Mouse (Mus musculus): ENCODE data around the gene Fscn2. TPM values are rescaled to one million over a fixed set of nuclear protein-coding genes. Genes with fewer than 3 reads are reported as not detected.

Gene Fscn2
- polyA plus RNA-seq, 2 experiments: 0.36 to 0.88 TPM

DNA sequence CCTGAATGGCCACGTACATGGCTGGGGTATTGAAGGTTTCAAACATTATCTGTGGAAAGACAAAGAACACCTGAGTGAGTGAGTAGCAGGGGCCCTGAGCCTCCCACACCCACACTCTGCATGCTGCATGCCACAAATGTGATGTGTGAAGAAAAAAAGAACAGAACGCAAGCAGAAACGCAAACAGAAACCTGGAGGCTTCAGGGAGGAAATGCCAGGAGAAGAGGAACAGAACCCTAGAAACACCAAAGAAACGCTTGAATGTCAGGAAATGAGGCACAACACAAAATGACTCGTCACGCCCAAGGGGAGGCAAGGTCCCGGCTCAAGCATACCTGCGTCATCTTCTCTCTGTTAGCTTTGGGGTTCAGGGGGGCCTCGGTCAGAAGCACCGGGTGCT is 14.0 kb upstream of the Fscn2 start:
- Histone ChIP-seq H3K4me1 (ENCODE audit: control insufficient read depth, insufficient read depth, low read length) (peaks cover 14% of the 10 kb centered on the region), H3K27ac (replicated peaks; ENCODE audit: low read depth, low read length) (0 out of 2 replicates have a peak overlapping the region, but pooled peaks have one; percentile 41), H3K27me3 (ENCODE audit: control insufficient read depth, insufficient read depth, low read length) (no peaks in the 10 kb centered on the region), H3K36me3 (ENCODE audit: control insufficient read depth, insufficient read depth, low read length) (peaks cover 22% of the 10 kb centered on the region), H3K9me3 (ENCODE audit: control insufficient read depth, low read length) (no peaks in the 10 kb centered on the region), H3K4me3 (replicated peaks; ENCODE audit: low read length) (peak overlapping the region; percentile 100), H3K9ac (ENCODE audit: low read depth, low read length, severe bottlenecking) (peak overlapping the region; percentile 100), H3K4me2 (replicated peaks; ENCODE audit: low read depth, low read length, severe bottlenecking) (peak overlapping the region; percentile 82)
- no peak for TF ChIP-seq POLR2A (IDR thresholded peaks at IDR 0.05; ENCODE audit: borderline replicate concordance, extremely low read depth, insufficient read depth, insufficient read length)
- 4% methylated on average over 8 of the region's 10 CpGs for WGBS
- no peak for DNase-seq (ENCODE audit: low spot score)
- ATAC-seq (ENCODE audit: low FRiP score, low read depth): no peak

DNA sequence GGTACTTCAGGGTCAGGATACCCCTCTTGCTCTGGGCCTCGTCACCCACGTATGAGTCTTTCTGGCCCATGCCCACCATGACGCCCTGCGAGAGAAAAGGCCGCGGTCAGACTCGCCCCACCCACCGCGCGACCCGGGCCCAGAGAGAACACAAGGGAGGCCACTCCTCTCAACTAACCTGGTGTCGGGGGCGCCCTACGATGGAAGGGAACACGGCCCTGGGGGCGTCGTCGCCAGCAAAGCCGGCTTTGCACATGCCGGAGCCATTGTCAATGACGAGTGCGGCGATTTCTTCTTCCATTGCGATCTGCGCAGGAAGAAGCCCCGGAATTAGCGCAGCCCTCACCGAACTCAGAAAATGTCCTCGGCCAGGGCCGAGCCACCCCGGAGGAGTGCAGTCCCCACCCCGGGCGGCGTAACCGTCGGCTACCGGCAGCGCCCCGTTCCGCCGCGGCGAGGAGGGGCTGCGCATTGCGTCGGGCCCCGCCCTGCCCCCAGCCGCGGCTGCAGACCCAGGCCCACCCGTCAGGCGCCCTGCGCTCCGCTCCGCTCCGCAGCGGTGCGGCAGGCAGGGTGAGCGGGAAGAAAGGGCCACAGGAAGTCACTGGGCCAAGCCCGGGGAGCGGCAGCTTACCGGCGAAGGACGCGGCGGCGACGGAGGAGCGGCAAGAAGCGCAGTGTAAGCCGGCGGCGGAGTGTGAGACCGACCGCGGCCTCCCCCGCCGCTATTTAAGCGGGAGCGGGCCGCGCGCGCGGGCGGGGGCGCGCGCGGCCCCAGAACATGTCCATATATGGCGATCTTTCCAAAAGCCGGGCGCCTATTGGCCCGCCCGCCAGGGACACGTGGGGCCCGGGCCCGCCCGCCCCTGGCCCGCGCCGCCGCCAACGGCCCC is 13.3 kb upstream of the Fscn2 start, which contains the start of gene Actg1:
Gene Actg1, minus strand, starts transcription at position 752 of the 893 bp plus-strand sequence.
- peak within 1 kb of the TSS; percentile 100 for H3K9ac ChIP-seq (ENCODE audit: low read depth, low read length, severe bottlenecking)
- no peaks in the 10 kb centered on the region for H3K27me3 ChIP-seq (ENCODE audit: control insufficient read depth, insufficient read depth, low read length)
- WGBS: 8% methylated on average over 55 of the region's 103 CpGs
- DNase-seq (ENCODE audit: low spot score): peak; percentile 92
- ATAC-seq (ENCODE audit: low FRiP score, low read depth): peak; percentile 79
- H3K9me3 ChIP-seq (ENCODE audit: control insufficient read depth, low read length): no peaks in the 10 kb centered on the region
- TF ChIP-seq POLR2A (IDR thresholded peaks at IDR 0.05; ENCODE audit: borderline replicate concordance, extremely low read depth, insufficient read depth, insufficient read length): peak; percentile 88; the same call in 1 of the 2 replicates
- peaks cover 22% of the 10 kb centered on the region for H3K36me3 ChIP-seq (ENCODE audit: control insufficient read depth, insufficient read depth, low read length)
- peaks cover 20% of the 10 kb centered on the region for H3K4me1 ChIP-seq (ENCODE audit: control insufficient read depth, insufficient read depth, low read length)
- H3K4me3 ChIP-seq (replicated peaks; ENCODE audit: low read length): peak within 1 kb of the TSS; percentile 100
- H3K27ac ChIP-seq (replicated peaks; ENCODE audit: low read depth, low read length): peak within 1 kb of the TSS; percentile 98
- H3K4me2 ChIP-seq (replicated peaks; ENCODE audit: low read depth, low read length, severe bottlenecking): peak within 1 kb of the TSS; percentile 93

DNA sequence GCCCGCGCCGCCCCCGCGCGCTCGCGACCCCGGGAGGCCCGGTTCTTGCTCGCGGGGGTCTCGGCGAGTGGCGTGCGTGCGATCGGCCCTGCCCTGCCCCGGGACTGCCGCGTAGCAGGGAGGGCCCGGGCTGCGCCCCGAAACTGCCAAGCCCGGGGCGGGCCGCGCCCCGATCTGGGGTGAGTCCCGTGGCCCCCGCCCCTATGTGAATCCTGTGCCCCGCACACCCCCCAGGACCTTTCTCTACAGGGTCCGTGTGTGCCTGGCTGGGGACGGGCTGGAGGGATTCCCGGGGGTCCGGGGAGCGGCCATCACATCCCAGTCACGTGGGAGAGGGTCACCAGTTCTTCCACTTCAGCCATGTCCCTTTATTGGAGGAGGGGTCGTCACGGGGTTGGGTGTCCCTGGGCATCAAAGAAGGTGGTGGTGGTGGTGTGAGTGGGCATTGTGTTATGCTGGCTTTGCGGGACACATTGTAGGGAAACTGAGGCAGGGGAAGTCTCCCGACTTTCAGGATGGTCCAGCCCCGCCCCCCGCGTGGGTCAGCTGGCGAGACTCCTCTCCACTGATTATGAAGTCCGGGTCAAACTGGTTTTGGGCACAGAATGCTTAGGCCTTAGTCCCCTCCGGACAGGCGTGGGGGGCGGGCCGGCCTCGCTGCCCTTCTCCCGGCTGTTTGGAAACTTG is 12.5 kb upstream of the Fscn2 start:
- peak overlapping the region; percentile 98 for H3K27ac ChIP-seq (replicated peaks; ENCODE audit: low read depth, low read length)
- 3% methylated on average over 18 of the region's 53 CpGs for WGBS
- H3K4me3 ChIP-seq (replicated peaks; ENCODE audit: low read length): peak overlapping the region; percentile 100
- DNase-seq (ENCODE audit: low spot score) (peak; percentile 45), ATAC-seq (ENCODE audit: low FRiP score, low read depth) (peak; percentile 16; the same call in 1 of the 2 replicates)
- H3K4me1 ChIP-seq (ENCODE audit: control insufficient read depth, insufficient read depth, low read length): peaks cover 23% of the 10 kb centered on the region
- peaks cover 22% of the 10 kb centered on the region for H3K36me3 ChIP-seq (ENCODE audit: control insufficient read depth, insufficient read depth, low read length)
- peak overlapping the region; percentile 100 for H3K9ac ChIP-seq (ENCODE audit: low read depth, low read length, severe bottlenecking)
- H3K4me2 ChIP-seq (replicated peaks; ENCODE audit: low read depth, low read length, severe bottlenecking): peak overlapping the region; percentile 93
- H3K27me3 ChIP-seq (ENCODE audit: control insufficient read depth, insufficient read depth, low read length): no peaks in the 10 kb centered on the region
- no peaks in the 10 kb centered on the region for H3K9me3 ChIP-seq (ENCODE audit: control insufficient read depth, low read length)
- 0 out of 2 replicates have a peak, but pooled peaks have one; percentile 34 for TF ChIP-seq POLR2A (IDR thresholded peaks at IDR 0.05; ENCODE audit: borderline replicate concordance, extremely low read depth, insufficient read depth, insufficient read length)

DNA sequence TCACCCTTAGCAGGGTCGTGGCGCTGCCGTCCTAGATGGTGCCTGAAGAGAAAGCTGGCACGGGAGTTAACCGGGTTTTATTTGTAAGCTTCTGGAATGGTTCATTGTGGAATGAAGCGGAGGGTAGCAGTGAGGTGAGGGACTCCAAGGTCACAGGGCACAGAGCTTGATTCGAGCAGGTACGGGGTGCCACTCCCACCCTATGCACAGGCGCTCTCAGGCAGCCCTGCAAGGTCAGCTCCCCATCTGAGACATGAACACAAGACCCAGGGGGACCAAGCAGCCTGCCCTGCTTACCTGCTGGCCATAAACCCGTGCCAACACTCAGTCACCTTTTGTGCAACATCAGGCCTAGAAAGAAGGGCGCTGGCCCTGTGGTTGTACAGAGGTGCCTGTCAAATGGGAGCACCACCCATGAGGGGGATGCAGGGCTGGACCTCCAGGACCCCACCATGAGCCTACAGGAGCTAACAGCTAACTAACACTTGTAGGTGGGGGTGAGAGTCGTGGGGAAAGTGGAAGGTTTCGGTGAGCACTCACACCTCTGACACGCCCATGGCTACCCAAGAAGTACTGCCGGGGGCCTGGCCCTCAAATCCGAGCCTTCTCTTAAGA is 11.9 kb upstream of the Fscn2 start:
- Histone ChIP-seq H3K36me3 (ENCODE audit: control insufficient read depth, insufficient read depth, low read length) (peaks cover 22% of the 10 kb centered on the region), H3K4me3 (replicated peaks; ENCODE audit: low read length) (peak overlapping the region; percentile 100), H3K9me3 (ENCODE audit: control insufficient read depth, low read length) (no peaks in the 10 kb centered on the region), H3K27me3 (ENCODE audit: control insufficient read depth, insufficient read depth, low read length) (no peaks in the 10 kb centered on the region), H3K4me2 (replicated peaks; ENCODE audit: low read depth, low read length, severe bottlenecking) (peak overlapping the region; percentile 93), H3K27ac (replicated peaks; ENCODE audit: low read depth, low read length) (peak overlapping the region; percentile 98), H3K9ac (ENCODE audit: low read depth, low read length, severe bottlenecking) (peak overlapping the region; percentile 100), H3K4me1 (ENCODE audit: control insufficient read depth, insufficient read depth, low read length) (peaks cover 23% of the 10 kb centered on the region)
- DNase-seq (ENCODE audit: low spot score) (no peak), ATAC-seq (ENCODE audit: low FRiP score, low read depth) (no peak; the same call in 1 of the 2 replicates)
- TF ChIP-seq POLR2A (IDR thresholded peaks at IDR 0.05; ENCODE audit: borderline replicate concordance, extremely low read depth, insufficient read depth, insufficient read length): no peak
- 0% methylated on average over 16 of the region's 16 CpGs for WGBS

Data from limb, embryonic 14.5 days (tissue).